Mouse (Mus musculus): Measurements from ENCODE around the gene Ndel1. TPM values are rescaled to one million over a fixed set of nuclear protein-coding genes. Genes with fewer than 3 reads are reported as not detected.

The Ndel1 gene
- total and polyA plus RNA-seq, 3 experiments: 31.1 to 46.9 (median 35.2) TPM

- TF ChIP-seq MAFK (IDR thresholded peaks at IDR 0.05; ENCODE audit: insufficient replicate concordance, low read length) (no peak), ETS1 (conservative IDR thresholded peaks at IDR 0.05; ENCODE audit: low read depth, low read length) (no peak)
Measured at GRCm38 (mm10) chr11:68853611-68854401, 17.9 kb downstream of the Ndel1 start (continued).

- H3K4me2 ChIP-seq (ENCODE audit: insufficient read depth, low read depth, poor library complexity, severe bottlenecking): peak overlapping the region; percentile 92; the same call in 1 of the 2 replicates
- H3K9ac ChIP-seq (ENCODE audit: insufficient read depth, low read depth): peak overlapping the region; percentile 97
- H3K27ac ChIP-seq (ENCODE audit: insufficient read depth, low read depth): peak overlapping the region; percentile 63
- peaks cover 38% of the 10 kb centered on the region for H3K79me2 ChIP-seq (replicated peaks; ENCODE audit: control insufficient read depth, extremely low read depth, insufficient read depth, poor library complexity, severe bottlenecking)
- H3K4me3 ChIP-seq (replicated peaks in 1 of 3; ENCODE audit: low read depth in 2 of 3, low read length in 2 of 3, poor library complexity in 1 of 3): peak overlapping the region; percentile 92 to 97 (median 92)
- dilution Hi-C loops (cut with MboI; ENCODE audit: extremely low pct_ligation_motif_present, extremely low pct_unique_long_range_greater_than_20kb, low sequenced_read_pairs): no loop called here
- no peaks in the 10 kb centered on the region for H3K9me3 ChIP-seq (replicated peaks; ENCODE audit: low read length)
- peaks cover 0 to 14% of the 10 kb centered on the region in 2 experiments for H3K36me3 ChIP-seq (replicated peaks in 1 of 2; ENCODE audit: control insufficient read depth in 1 of 2, insufficient read depth in 1 of 2, low read length in 1 of 2)
- peaks cover 2 to 34% of the 10 kb centered on the region in 2 experiments; a peak in 2 of 4 replicates for H3K4me1 ChIP-seq (ENCODE audit: control insufficient read depth in 1 of 2, insufficient read depth in 2 of 2)
- in situ Hi-C loops (cut with MboI; ENCODE audit: low pct_ligation_motif_present, low pct_unique_long_range_greater_than_20kb, low sequenced_read_pairs): no loop called here
- peak; percentile 100 for DNase-seq (ENCODE audit: extremely low read depth)
- H3K27me3 ChIP-seq (replicated peaks): no peaks in the 10 kb centered on the region
- TF ChIP-seq ZMIZ1 (IDR thresholded peaks at IDR 0.05; ENCODE audit: low read depth, low read length) (peak; percentile 84), ELF1 (IDR thresholded peaks at IDR 0.05; ENCODE audit: low read depth, low read length) (peak; percentile 88), NELFE (IDR thresholded peaks at IDR 0.05; ENCODE audit: low read depth, low read length) (peak; percentile 92), PAX5 (IDR thresholded peaks at IDR 0.05; ENCODE audit: low read length) (no peak), MAZ (IDR thresholded peaks at IDR 0.05; ENCODE audit: low read depth, low read length) (peak; percentile 40; the same call in 1 of the 2 replicates), NRF1 (IDR thresholded peaks at IDR 0.05; ENCODE audit: low read depth, low read length) (peak; percentile 98), POLR2AphosphoS2 (IDR thresholded peaks at IDR 0.05; ENCODE audit: low read depth, low read length) (peak; percentile 89), USF2 (conservative IDR thresholded peaks at IDR 0.05; ENCODE audit: low read depth, low read length) (peak; percentile 98), MAX (IDR thresholded peaks at IDR 0.05; ENCODE audit: low read length) (peak; percentile 99), USF1 (IDR thresholded peaks at IDR 0.05; ENCODE audit: low read depth, low read length) (peak; percentile 100), TCF12 (IDR thresholded peaks at IDR 0.05; ENCODE audit: low read depth, low read length) (peak; percentile 93), MAFK (IDR thresholded peaks at IDR 0.05; ENCODE audit: insufficient replicate concordance, low read length) (no peak), SIN3A (IDR thresholded peaks at IDR 0.05; ENCODE audit: low read length) (no peak), CHD2 (IDR thresholded peaks at IDR 0.05; ENCODE audit: low read length) (no peak), TBP (conservative IDR thresholded peaks at IDR 0.05; ENCODE audit: low read depth, low read length) (peak; percentile 76; the same call in 1 of the 2 replicates), ETS1 (conservative IDR thresholded peaks at IDR 0.05; ENCODE audit: low read depth, low read length) (peak; percentile 53), JUND (conservative IDR thresholded peaks at IDR 0.05; ENCODE audit: low read depth, low read length) (no peak), EP300 (IDR thresholded peaks at IDR 0.05; ENCODE audit: low read length) (no peak), BHLHE40 (IDR thresholded peaks at IDR 0.05; ENCODE audit: low read depth, low read length) (peak; percentile 91), GABPA (IDR thresholded peaks at IDR 0.05; ENCODE audit: insufficient replicate concordance, low read depth, low read length) (peak; percentile 25; the same call in 1 of the 2 replicates), ZC3H11A (IDR thresholded peaks at IDR 0.05; ENCODE audit: low read depth, low read length) (no peak), MEF2A (IDR thresholded peaks at IDR 0.05; ENCODE audit: borderline replicate concordance, low read depth, low read length) (peak; percentile 70), KAT2A (IDR thresholded peaks at IDR 0.05; ENCODE audit: insufficient replicate concordance, low read length) (0 out of 2 replicates have a peak, but pooled peaks have one; percentile 51), SMC3 (IDR thresholded peaks at IDR 0.05; ENCODE audit: low read depth, low read length) (no peak), MYC (IDR thresholded peaks at IDR 0.05; ENCODE audit: low read depth, low read length) (no peak; the same call in 1 of the 2 replicates), MXI1 (IDR thresholded peaks at IDR 0.05; ENCODE audit: low read depth, low read length) (peak; percentile 76; the same call in 1 of the 2 replicates), RAD21 (IDR thresholded peaks at IDR 0.05; ENCODE audit: low read depth, low read length) (no peak), HCFC1 (IDR thresholded peaks at IDR 0.05; ENCODE audit: low read depth, low read length) (peak; percentile 83), CTCF (conservative IDR thresholded peaks at IDR 0.05 in 1 of 2, IDR thresholded peaks at IDR 0.05 in 1 of 2; ENCODE audit: low read depth in 2 of 2, low read length in 2 of 2) (no peak), UBTF (IDR thresholded peaks at IDR 0.05; ENCODE audit: low read depth, low read length) (peak; percentile 97), ZNF384 (IDR thresholded peaks at IDR 0.05; ENCODE audit: low read depth, low read length) (no peak), E2F4 (IDR thresholded peaks at IDR 0.05; ENCODE audit: insufficient replicate concordance, low read depth, low read length) (no peak), CHD1 (IDR thresholded peaks at IDR 0.05; ENCODE audit: low read depth, low read length) (no peak), JUN (IDR thresholded peaks at IDR 0.05; ENCODE audit: insufficient read depth, low read depth, low read length) (no peak), POLR2A (IDR thresholded peaks at IDR 0.05; ENCODE audit: low read depth, low read length) (peak; percentile 96), RCOR1 (conservative IDR thresholded peaks at IDR 0.05; ENCODE audit: low read depth, low read length) (no peak)
Measured at GRCm38 (mm10) chr11:68852932-68853409, 18.7 kb downstream of the Ndel1 start.
